Mouse (Mus musculus): Measurements from ENCODE around the gene Cacna2d4. TPM values are rescaled to one million over a fixed set of nuclear protein-coding genes. Genes with fewer than 3 reads are reported as not detected.

Gene Cacna2d4
- polyA plus RNA-seq, 1 experiment from 2014 or later: 0.11 TPM

DNA sequence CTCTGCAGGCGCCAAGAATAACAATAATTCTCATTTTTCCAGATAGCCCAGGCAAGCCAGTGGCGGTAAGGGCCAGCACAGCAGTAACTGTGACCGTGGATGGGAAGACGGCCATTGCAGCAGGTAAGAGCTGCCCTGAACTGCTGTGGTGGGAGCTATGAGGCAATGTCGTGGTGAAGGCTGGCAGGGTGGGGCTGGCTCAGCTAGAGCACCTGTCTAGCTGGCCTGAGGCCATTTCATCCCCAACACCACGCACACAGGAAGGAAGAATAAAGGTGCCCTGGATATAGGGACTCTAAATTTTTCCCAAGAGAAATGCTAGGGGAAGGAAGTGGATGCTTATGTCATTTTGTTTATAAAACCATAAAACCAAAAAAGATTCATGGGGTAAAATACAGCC is 76.1 kb downstream of the Cacna2d4 start:
- H3K4me2 ChIP-seq (replicated peaks): no peak overlapping the region
- H3K4me3 ChIP-seq (replicated peaks): no peak overlapping the region
- H3K36me3 ChIP-seq: no peaks in the 10 kb centered on the region
- 0 out of 2 replicates have a peak, but pooled peaks cover 7% of the 10 kb centered on the region for H3K27me3 ChIP-seq
- no peak overlapping the region for H3K9ac ChIP-seq
- WGBS: 78% methylated on average over 6 of the region's 6 CpGs
- no peaks in the 10 kb centered on the region for H3K4me1 ChIP-seq
- ATAC-seq (ENCODE audit: insufficient number of reproducible peaks, low FRiP score, low TSS enrichment, low read depth): no peak
- no peak overlapping the region for H3K27ac ChIP-seq (replicated peaks)
- H3K9me3 ChIP-seq (replicated peaks): no peaks in the 10 kb centered on the region

DNA sequence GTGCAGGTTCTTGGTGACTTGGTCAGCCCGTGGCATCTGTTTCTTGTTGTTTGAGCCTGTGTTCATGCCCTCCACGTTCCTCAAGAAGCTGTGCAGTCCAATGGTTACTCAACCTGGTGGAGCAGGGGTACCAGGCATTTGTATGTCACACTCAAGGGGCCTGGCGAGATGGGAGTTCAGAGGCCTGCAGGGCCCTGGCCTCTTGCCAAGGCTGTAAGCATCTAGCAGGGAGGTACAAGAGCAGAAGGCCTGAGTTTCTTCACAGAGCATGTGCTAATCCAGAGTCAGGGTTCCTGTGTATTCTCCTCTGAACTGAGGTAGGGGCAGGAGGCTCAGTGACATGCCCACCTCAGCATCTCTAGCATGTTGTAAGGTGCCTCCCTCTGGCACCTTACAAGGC is 76.8 kb downstream of the Cacna2d4 start:
- Histone ChIP-seq H3K4me1 (no peaks in the 10 kb centered on the region), H3K36me3 (no peaks in the 10 kb centered on the region), H3K27me3 (0 out of 2 replicates have a peak, but pooled peaks cover 8% of the 10 kb centered on the region), H3K27ac (replicated peaks) (no peak overlapping the region), H3K9ac (no peak overlapping the region), H3K4me3 (replicated peaks) (no peak overlapping the region), H3K4me2 (replicated peaks) (no peak overlapping the region), H3K9me3 (replicated peaks) (no peaks in the 10 kb centered on the region)
- WGBS: 52% methylated on average over 3 of the region's 3 CpGs
- no peak for ATAC-seq (ENCODE audit: insufficient number of reproducible peaks, low FRiP score, low TSS enrichment, low read depth)

DNA sequence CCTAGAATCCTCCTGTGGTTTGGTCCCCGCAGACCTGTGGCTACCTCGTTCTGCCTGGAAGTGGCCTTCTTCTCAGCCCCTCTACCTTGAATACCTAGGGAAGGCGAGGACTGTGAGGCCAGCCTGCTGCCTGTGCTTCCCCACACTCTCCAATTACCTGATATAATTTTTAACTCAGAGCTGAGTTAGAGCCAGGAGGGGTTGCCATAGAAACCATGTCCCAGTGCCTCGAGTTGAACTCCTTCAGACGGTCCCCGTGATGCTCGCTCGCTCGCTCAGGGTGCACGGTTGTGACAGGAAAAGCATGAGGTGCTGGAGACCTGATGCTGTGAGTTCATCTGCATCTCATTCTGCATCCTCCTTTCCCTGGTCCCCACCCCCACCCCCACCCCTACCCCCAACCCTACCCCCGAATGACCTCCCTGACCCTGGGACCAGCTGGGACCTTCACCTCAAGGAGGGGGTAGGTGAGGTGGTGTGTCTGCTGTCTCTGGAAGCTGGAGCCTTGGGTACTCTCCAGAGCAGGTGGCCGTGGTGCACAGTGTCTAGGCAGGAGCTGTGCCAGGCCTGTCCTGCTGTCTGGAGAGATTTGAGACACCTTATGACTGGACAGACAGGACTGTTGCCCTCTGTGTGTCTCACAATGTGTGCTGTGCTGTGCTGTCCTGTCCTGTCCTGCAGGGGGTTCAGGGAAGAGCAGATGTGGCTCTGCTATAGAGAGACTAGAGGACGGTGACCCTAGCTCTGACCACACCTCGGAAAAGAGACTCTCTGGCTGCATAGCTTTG is 77.5 kb downstream of the Cacna2d4 start:
- Histone ChIP-seq H3K36me3 (no peaks in the 10 kb centered on the region), H3K27ac (replicated peaks) (no peak overlapping the region), H3K9ac (no peak overlapping the region), H3K4me2 (replicated peaks) (no peak overlapping the region), H3K9me3 (replicated peaks) (no peaks in the 10 kb centered on the region), H3K4me3 (replicated peaks) (no peak overlapping the region), H3K4me1 (no peaks in the 10 kb centered on the region), H3K27me3 (0 out of 2 replicates have a peak, but pooled peaks cover 6% of the 10 kb centered on the region)
- WGBS: 50% methylated on average over 14 of the region's 14 CpGs
- no peak for ATAC-seq (ENCODE audit: insufficient number of reproducible peaks, low FRiP score, low TSS enrichment, low read depth)

DNA sequence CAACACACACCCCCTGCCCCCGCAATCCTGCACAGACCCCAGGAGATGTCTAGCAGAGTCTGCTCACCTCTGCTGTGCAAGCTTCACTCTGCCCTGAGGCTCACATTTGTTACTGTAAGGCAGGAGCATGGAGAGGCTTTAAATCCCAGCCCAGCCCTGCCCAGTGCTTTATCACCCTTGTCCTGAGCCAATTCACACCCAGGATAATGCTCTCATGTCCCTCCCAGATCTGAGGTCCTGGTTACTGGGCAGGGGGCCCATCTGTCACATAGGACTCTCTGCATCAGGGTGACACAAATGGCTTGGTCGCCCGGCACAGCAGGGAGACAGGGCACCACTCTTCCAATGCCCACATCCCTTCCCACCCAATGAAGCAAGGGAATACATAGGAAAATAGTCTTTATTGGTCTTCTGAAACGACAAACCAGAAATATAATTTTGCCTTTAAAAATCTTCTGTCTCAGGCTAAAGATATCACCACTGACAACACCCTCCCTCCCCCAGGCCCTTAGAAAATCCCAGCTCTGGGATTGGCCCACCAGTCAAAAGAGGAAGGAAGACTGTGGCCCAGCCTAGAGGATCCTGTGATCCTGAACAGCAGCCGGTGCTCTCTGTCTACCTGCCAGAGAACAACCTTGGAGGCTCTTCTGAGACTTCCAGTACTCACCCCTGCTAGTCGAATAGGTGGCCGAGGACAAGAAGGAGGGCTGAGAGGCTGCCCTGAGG is 78.6 kb downstream of the Cacna2d4 start:
- Histone ChIP-seq H3K27ac (replicated peaks) (no peak overlapping the region), H3K9ac (no peak overlapping the region), H3K4me2 (replicated peaks) (no peak overlapping the region), H3K4me1 (no peaks in the 10 kb centered on the region), H3K36me3 (no peaks in the 10 kb centered on the region), H3K4me3 (replicated peaks) (no peak overlapping the region), H3K9me3 (replicated peaks) (no peaks in the 10 kb centered on the region), H3K27me3 (0 out of 2 replicates have a peak, but pooled peaks cover 3% of the 10 kb centered on the region)
- no peak for ATAC-seq (ENCODE audit: insufficient number of reproducible peaks, low FRiP score, low TSS enrichment, low read depth)
- WGBS: 57% methylated on average over 7 of the region's 7 CpGs

DNA sequence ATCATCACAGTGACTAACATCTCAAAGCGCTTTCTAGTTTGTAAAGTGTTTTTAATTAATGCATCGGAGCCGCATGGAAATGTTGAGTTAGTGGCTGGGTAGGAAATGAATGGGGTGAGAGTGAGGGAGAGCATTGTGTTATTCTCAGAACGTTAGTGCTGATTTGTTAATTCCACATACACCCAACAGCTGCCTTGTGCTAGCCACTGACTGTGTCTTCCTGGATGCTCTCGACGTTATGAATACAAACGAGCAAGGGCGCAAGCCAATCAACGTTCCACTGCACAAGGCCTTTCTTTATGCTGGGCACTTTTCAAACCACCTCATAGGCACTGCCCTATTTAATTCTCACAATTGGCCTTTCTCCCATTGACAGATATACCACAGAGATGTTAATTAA is 82.4 kb downstream of the Cacna2d4 start:
- Histone ChIP-seq H3K27ac (replicated peaks) (no peak overlapping the region), H3K36me3 (no peaks in the 10 kb centered on the region), H3K9me3 (replicated peaks) (no peaks in the 10 kb centered on the region), H3K4me2 (replicated peaks) (no peak overlapping the region), H3K4me3 (replicated peaks) (no peak overlapping the region), H3K9ac (no peak overlapping the region), H3K4me1 (no peaks in the 10 kb centered on the region), H3K27me3 (0 out of 2 replicates have a peak, but pooled peaks cover 6% of the 10 kb centered on the region)
- no peak for ATAC-seq (ENCODE audit: insufficient number of reproducible peaks, low FRiP score, low TSS enrichment, low read depth)
- 76% methylated on average over 9 of the region's 9 CpGs for whole genome bisulfite sequencing

DNA sequence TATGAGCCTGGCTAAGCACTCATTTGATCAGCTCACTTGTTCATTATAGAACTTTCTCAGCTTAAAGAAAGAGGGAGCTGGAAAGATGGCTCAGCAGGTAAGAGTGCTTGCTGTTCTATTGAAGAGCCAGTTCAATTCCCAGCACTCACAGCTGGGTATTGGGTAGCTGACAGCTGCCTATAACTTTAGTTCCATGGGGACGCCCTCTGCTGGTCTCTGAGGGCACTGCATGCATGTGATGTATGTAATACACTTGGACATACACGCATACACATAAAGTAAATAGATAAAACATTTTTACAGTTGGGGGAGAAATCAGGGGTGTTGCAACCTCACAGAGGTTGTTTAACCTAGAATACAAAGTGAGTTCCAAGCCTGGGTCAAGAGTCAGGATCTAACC is 83.0 kb downstream of the Cacna2d4 start:
- ATAC-seq (ENCODE audit: insufficient number of reproducible peaks, low FRiP score, low TSS enrichment, low read depth): no peak
- H3K9ac ChIP-seq: no peak overlapping the region
- H3K9me3 ChIP-seq (replicated peaks): no peaks in the 10 kb centered on the region
- no peak overlapping the region for H3K4me2 ChIP-seq (replicated peaks)
- H3K4me3 ChIP-seq (replicated peaks): no peak overlapping the region
- no peaks in the 10 kb centered on the region for H3K4me1 ChIP-seq
- no peaks in the 10 kb centered on the region for H3K36me3 ChIP-seq
- H3K27ac ChIP-seq (replicated peaks): no peak overlapping the region
- WGBS: 85% methylated on average over 2 of the region's 2 CpGs
- peaks cover 7% of the 10 kb centered on the region; the same call in 1 of the 2 replicates for H3K27me3 ChIP-seq

DNA sequence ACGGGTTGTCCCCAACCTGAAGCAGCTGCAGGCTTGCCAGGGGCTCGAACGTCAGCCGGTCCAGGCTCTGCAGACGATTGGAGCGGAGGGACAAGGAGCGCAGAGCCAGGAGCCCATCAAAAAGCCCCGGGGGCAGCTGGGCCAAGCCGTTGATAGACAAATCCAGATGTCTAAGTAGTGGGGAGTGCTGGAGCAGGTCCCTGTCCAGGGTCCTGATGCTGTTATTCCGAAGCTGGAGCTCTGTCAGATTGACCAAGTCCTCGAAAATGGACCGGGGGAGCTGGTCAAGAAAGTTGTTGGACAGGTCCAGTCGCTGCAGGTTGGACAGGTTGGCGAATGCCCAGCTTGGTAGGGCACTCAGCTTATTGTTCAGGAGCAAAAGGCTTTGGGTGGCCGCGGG is 84.2 kb downstream of the Cacna2d4 start:
- no peak overlapping the region for H3K9ac ChIP-seq
- no peak for ATAC-seq (ENCODE audit: insufficient number of reproducible peaks, low FRiP score, low TSS enrichment, low read depth)
- H3K27ac ChIP-seq (replicated peaks): no peak overlapping the region
- WGBS: 19% methylated on average over 16 of the region's 16 CpGs
- peaks cover 10% of the 10 kb centered on the region; the same call in 1 of the 2 replicates for H3K27me3 ChIP-seq
- H3K4me1 ChIP-seq: no peaks in the 10 kb centered on the region
- H3K4me3 ChIP-seq (replicated peaks): no peak overlapping the region
- H3K9me3 ChIP-seq (replicated peaks): no peaks in the 10 kb centered on the region
- no peak overlapping the region for H3K4me2 ChIP-seq (replicated peaks)
- H3K36me3 ChIP-seq: no peaks in the 10 kb centered on the region

DNA sequence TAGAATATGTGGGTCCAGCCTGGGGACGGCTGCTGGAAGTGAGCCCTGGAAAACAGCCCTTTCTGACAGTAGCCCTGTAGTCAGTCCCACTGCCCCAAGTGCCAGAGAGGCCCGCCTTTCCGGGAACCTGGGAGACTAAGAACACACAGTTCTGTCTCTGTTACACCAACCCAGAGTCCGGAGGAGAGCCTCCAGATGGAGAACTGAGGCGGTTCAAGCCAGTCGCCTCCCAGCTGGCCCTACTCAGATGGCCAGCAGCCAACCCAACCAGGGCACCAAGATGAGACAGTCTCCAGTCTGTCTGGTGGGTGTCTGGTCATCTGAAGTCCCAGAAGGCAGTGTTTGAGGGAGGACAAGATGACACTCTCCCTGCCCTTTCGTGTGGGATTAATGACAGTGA is 85.4 kb downstream of the Cacna2d4 start:
- peaks cover 10% of the 10 kb centered on the region; the same call in 1 of the 2 replicates for H3K27me3 ChIP-seq
- WGBS: 72% methylated on average over 7 of the region's 7 CpGs
- no peak overlapping the region for H3K9ac ChIP-seq
- H3K27ac ChIP-seq (replicated peaks): no peak overlapping the region
- no peak for ATAC-seq (ENCODE audit: insufficient number of reproducible peaks, low FRiP score, low TSS enrichment, low read depth)
- no peaks in the 10 kb centered on the region for H3K9me3 ChIP-seq (replicated peaks)
- H3K4me2 ChIP-seq (replicated peaks): no peak overlapping the region
- H3K4me3 ChIP-seq (replicated peaks): no peak overlapping the region
- no peaks in the 10 kb centered on the region for H3K4me1 ChIP-seq
- H3K36me3 ChIP-seq: no peaks in the 10 kb centered on the region

DNA sequence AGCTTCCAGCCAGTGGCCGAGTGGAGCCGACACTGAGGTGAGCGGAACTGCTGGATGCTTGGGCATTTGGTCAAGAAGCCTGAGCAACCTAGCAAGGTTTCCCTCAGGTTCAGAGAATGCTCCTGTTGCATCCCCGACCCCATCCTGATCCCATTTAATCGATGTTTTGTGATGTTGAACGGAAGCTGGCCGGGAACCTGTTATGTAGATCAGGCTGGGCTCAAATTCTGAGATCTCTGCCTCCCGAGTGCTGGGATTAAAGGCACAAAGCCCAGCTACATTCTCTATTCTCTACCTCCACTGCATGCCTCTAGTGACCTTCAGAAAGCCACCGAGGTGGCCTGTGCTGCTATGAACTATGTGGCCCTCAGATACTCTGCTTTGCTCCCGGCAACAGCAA is 88.5 kb downstream of the Cacna2d4 start:
- ATAC-seq (ENCODE audit: insufficient number of reproducible peaks, low FRiP score, low TSS enrichment, low read depth): no peak
- H3K27me3 ChIP-seq: peaks cover 34% of the 10 kb centered on the region
- H3K9me3 ChIP-seq (replicated peaks): no peaks in the 10 kb centered on the region
- 52% methylated on average over 10 of the region's 10 CpGs for WGBS
- H3K4me1 ChIP-seq: peaks cover 10% of the 10 kb centered on the region
- no peak overlapping the region for H3K27ac ChIP-seq (replicated peaks)
- no peak overlapping the region for H3K4me3 ChIP-seq (replicated peaks)
- H3K9ac ChIP-seq: no peak overlapping the region
- no peak overlapping the region for H3K4me2 ChIP-seq (replicated peaks)
- H3K36me3 ChIP-seq: no peaks in the 10 kb centered on the region

DNA sequence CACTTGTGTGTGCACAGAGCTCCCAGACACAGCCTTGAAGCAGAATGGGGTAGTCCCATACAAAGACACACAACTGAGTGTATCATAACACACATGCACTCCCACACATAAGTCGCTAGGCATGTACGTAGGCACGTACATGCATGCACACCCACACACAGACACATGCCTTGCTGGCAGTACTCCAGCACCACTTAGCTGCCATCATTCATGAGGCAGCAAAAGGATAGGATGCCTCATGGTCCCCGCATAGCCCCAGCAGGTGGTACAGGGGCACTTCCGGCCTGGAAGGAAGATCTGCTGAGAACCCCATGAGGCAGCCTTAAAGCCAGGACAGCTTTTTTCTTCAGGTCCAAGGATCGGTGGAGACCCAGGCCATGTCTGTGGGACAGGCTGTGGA is 89.7 kb downstream of the Cacna2d4 start:
- no peaks in the 10 kb centered on the region for H3K36me3 ChIP-seq
- H3K9ac ChIP-seq: no peak overlapping the region
- H3K4me1 ChIP-seq: peaks cover 21% of the 10 kb centered on the region
- 63% methylated on average over 6 of the region's 6 CpGs for WGBS
- peaks cover 46% of the 10 kb centered on the region for H3K27me3 ChIP-seq
- no peak overlapping the region for H3K27ac ChIP-seq (replicated peaks)
- no peak for ATAC-seq (ENCODE audit: insufficient number of reproducible peaks, low FRiP score, low TSS enrichment, low read depth)
- no peaks in the 10 kb centered on the region for H3K9me3 ChIP-seq (replicated peaks)
- no peak overlapping the region for H3K4me2 ChIP-seq (replicated peaks)
- no peak overlapping the region for H3K4me3 ChIP-seq (replicated peaks)

DNA sequence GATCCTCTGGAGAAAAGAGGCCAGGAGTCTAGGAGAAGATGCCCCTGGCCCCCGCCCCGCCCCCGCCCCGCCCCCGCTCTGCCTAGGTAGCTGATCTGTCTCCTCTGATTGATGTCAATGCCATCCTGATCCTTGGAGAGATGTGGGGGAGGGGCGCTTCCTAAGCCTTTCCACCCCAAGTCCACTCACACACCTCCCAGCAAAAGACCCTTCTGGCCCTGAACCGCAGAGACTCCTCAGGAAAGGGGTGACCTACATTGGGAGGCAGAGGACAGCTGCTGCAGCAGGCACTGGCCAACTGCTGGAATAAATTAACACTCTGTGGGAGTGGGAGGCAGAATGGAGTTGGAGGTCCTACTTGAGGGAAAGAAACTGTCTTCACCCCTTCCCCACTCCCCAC is 90.2 kb downstream of the Cacna2d4 start:
- peaks cover 51% of the 10 kb centered on the region for H3K27me3 ChIP-seq

More for the DNA sequence above, 90.2 kb downstream of the Cacna2d4 start:
- H3K4me1 ChIP-seq: peaks cover 21% of the 10 kb centered on the region
- no peak overlapping the region for H3K9ac ChIP-seq
- ATAC-seq (ENCODE audit: insufficient number of reproducible peaks, low FRiP score, low TSS enrichment, low read depth): no peak
- no peak overlapping the region for H3K27ac ChIP-seq (replicated peaks)
- no peaks in the 10 kb centered on the region for H3K36me3 ChIP-seq
- H3K4me2 ChIP-seq (replicated peaks): no peak overlapping the region
- WGBS: 28% methylated on average over 7 of the region's 7 CpGs
- H3K9me3 ChIP-seq (replicated peaks): no peaks in the 10 kb centered on the region
- H3K4me3 ChIP-seq (replicated peaks): no peak overlapping the region

Data from embryonic facial prominence, embryonic 15.5 days (tissue).